Mouse (Mus musculus) CH12.LX (cell line): ENCODE measurements around the gene Iscu. TPM values are rescaled to one million over a fixed set of nuclear protein-coding genes. Genes with fewer than 3 reads are reported as not detected.

Source experiments
- DNase-seq: peaks from one replicate; pipeline ENCODE4 v3.0.0-alpha.2; 2013; ENCODE audit errors: extremely low read depth
- H3K27ac ChIP-seq: 2 replicates; pipeline ENCODE4 v1.5.1; 2012; ENCODE audit warnings: low read depth, mild to moderate bottlenecking, control low read depth, moderate library complexity; ENCODE audit not compliant: insufficient read depth
- H3K27me3 ChIP-seq: replicated peaks from 2 replicates; pipeline ENCODE3; 2012; ENCODE audit warnings: inconsistent platforms
- H3K36me3 ChIP-seq, 2 experiments: replicated peaks in 1 of 2; 2 replicates each; pipeline versions ENCODE3 to v1.6.1; 2012; ENCODE audit warnings: inconsistent platforms in 1 of 2, low read length in 1 of 2, mild to moderate bottlenecking in 1 of 2, mixed read lengths in 1 of 2, moderate library complexity in 1 of 2; ENCODE audit not compliant: control insufficient read depth in 1 of 2, insufficient read depth in 1 of 2
- H3K4me1 ChIP-seq, 2 experiments: 2 replicates each; pipeline ENCODE4 v1.6.1; 2012; ENCODE audit warnings: inconsistent platforms in 1 of 2, moderate library complexity in 1 of 2; ENCODE audit not compliant: insufficient read depth in 2 of 2, control insufficient read depth in 1 of 2
- H3K4me2 ChIP-seq: 2 replicates; pipeline ENCODE4 v1.6.1; 2012; ENCODE audit warnings: low read depth, mild to moderate bottlenecking, control low read depth; ENCODE audit not compliant: poor library complexity, insufficient read depth, severe bottlenecking
- H3K4me3 ChIP-seq, 3 experiments: fragments of 150-350 bp in 1 of 3; sonication (generic) in 1 of 3; replicated peaks in 1 of 3; 2 replicates each; pipeline versions ENCODE3 to v1.5.1; 2011 to 2012; ENCODE audit warnings: low read depth in 2 of 3, low read length in 2 of 3, mild to moderate bottlenecking in 2 of 3, moderate library complexity in 2 of 3, control low read depth in 1 of 3, improper control_type of control experiment in 1 of 3, inconsistent platforms in 1 of 3, mixed read lengths in 1 of 3; ENCODE audit not compliant: poor library complexity in 1 of 3
- H3K79me2 ChIP-seq: replicated peaks from 2 replicates; pipeline ENCODE4 v1.6.1; 2012; ENCODE audit warnings: mild to moderate bottlenecking, moderate library complexity; ENCODE audit not compliant: control insufficient read depth, poor library complexity, insufficient read depth, severe bottlenecking; ENCODE audit errors: extremely low read depth
- H3K9ac ChIP-seq: 2 replicates; pipeline ENCODE4 v1.6.1; 2012; ENCODE audit warnings: low read depth, mild to moderate bottlenecking, control low read depth, moderate library complexity; ENCODE audit not compliant: insufficient read depth
- H3K9me3 ChIP-seq: replicated peaks from 2 replicates; pipeline ENCODE3; 2012; ENCODE audit warnings: low read length, inconsistent platforms, mixed read lengths
- HCFC1 ChIP-seq: IDR thresholded peaks from 2 replicates; pipeline ENCODE4 v1.6.1; 2012; ENCODE audit warnings: low read depth, mild to moderate bottlenecking, inconsistent platforms, low read length, improper control_type of control experiment
- IRF4 ChIP-seq: IDR thresholded peaks from 2 replicates; pipeline ENCODE4 v1.6.1; 2014; ENCODE audit warnings: low read depth, mild to moderate bottlenecking, inconsistent platforms, low read length, improper control_type of control experiment
- KAT2A ChIP-seq: IDR thresholded peaks from 2 replicates; pipeline ENCODE4 v1.6.1; 2012; ENCODE audit warnings: low read length, improper control_type of control experiment, inconsistent platforms; ENCODE audit not compliant: insufficient replicate concordance
- MAFK ChIP-seq: IDR thresholded peaks from 2 replicates; pipeline ENCODE4 v1.6.1; 2011; ENCODE audit warnings: low read length, improper control_type of control experiment; ENCODE audit not compliant: insufficient replicate concordance
- MAX ChIP-seq: IDR thresholded peaks from 2 replicates; pipeline ENCODE4 v1.6.1; 2011; ENCODE audit warnings: low read length, improper control_type of control experiment
- PAX5 ChIP-seq: IDR thresholded peaks from 2 replicates; pipeline ENCODE4 v1.6.1; 2012; ENCODE audit warnings: low read length, inconsistent platforms, mixed read lengths
- POLR2AphosphoS2 ChIP-seq: IDR thresholded peaks from 2 replicates; pipeline ENCODE4 v1.6.1; 2011; ENCODE audit warnings: low read depth, low read length, improper control_type of control experiment
- RCOR1 ChIP-seq: conservative IDR thresholded peaks from 2 replicates; pipeline ENCODE4 v1.6.1; 2012; ENCODE audit warnings: low read depth, mild to moderate bottlenecking, inconsistent platforms, low read length, improper control_type of control experiment
- ZKSCAN1 ChIP-seq: IDR thresholded peaks from 2 replicates; pipeline ENCODE4 v1.6.1; 2012; ENCODE audit warnings: low read depth, inconsistent platforms, low read length, improper control_type of control experiment, borderline replicate concordance
- ZMIZ1 ChIP-seq: IDR thresholded peaks from 2 replicates; pipeline ENCODE4 v1.6.1; 2012; ENCODE audit warnings: low read depth, mild to moderate bottlenecking, inconsistent platforms, low read length, improper control_type of control experiment
- ZNF384 ChIP-seq: IDR thresholded peaks from 2 replicates; pipeline ENCODE4 v1.6.1; 2012; ENCODE audit warnings: low read depth, low read length, improper control_type of control experiment, inconsistent platforms
- dilution Hi-C: fragments of 300-500 bp; cut with MboI; formaldehyde crosslinking; loops from 2 replicates; pipeline ENCODE4 v1.14.3; 2020; ENCODE audit warnings: low sequenced_read_pairs; ENCODE audit not compliant: extremely low pct_unique_long_range_greater_than_20kb, extremely low pct_ligation_motif_present
- in situ Hi-C: fragments of 300-500 bp; cut with MboI; formaldehyde crosslinking; loops from 3 replicates; pipeline ENCODE4 v1.14.3; 2019; ENCODE audit warnings: low sequenced_read_pairs, low pct_ligation_motif_present, low pct_unique_long_range_greater_than_20kb, mixed read lengths
- polyA plus RNA-seq: library from polyadenylated mRNA; unstranded; fragments of >175 nt; gene quantifications from 2 replicates; pipeline ENCODE4 v1.2.1, GENCODE M21; 2012; ENCODE audit warnings: low read depth; ENCODE audit not compliant: insufficient read length
- total RNA-seq, 2 experiments: library from RNA; depleted of rRNA; stranded (reverse); fragments of 300-350 nt in 1 of 2; fragments of >200 nt in 1 of 2; gene quantifications; 2 replicates each; pipeline ENCODE4 v1.2.3; 2012 to 2014

Iscu gene
- total and polyA plus RNA-seq, 3 experiments: 72.1 to 86.7 (median 79.3) TPM

GRCm38 (mm10) chr5:113748556-113749331 is 23.8 kb upstream of the Iscu start:
- no peak for DNase-seq
- Histone ChIP-seq H3K4me2 (no peak overlapping the region), H3K4me1 (no peaks in the 10 kb centered on the region), H3K4me3 (no peak overlapping the region), H3K9me3 (peaks cover 4% of the 10 kb centered on the region), H3K79me2 (no peaks in the 10 kb centered on the region), H3K27me3 (no peaks in the 10 kb centered on the region), H3K36me3 (peaks cover 94 to 99% of the 10 kb centered on the region in 2 experiments), H3K27ac (no peak overlapping the region), H3K9ac (no peak overlapping the region)
- TF ChIP-seq MAX: no peak
- peak; percentile 77 for TF ChIP-seq MAFK
- no peak for TF ChIP-seq IRF4
- no peak for TF ChIP-seq KAT2A
- in situ Hi-C loops: no loop called here
- dilution Hi-C loops: no loop called here

- no peak for TF ChIP-seq HCFC1
- no peak for TF ChIP-seq ZKSCAN1
- no peak for TF ChIP-seq RCOR1
- TF ChIP-seq POLR2AphosphoS2: no peak
- no peak for TF ChIP-seq ZMIZ1
- no peak for TF ChIP-seq PAX5
- no peak for TF ChIP-seq MAFK
- no peak for TF ChIP-seq ZNF384
- peaks cover 94 to 99% of the 10 kb centered on the region in 2 experiments for H3K36me3 ChIP-seq
- H3K4me2 ChIP-seq: no peak overlapping the region
- no peak overlapping the region for H3K4me3 ChIP-seq
- H3K9ac ChIP-seq: no peak overlapping the region
- 0 out of 2 replicates have a peak, but pooled peaks cover 1% of the 10 kb centered on the region for H3K79me2 ChIP-seq
- no peaks in the 10 kb centered on the region for H3K4me1 ChIP-seq
- H3K27ac ChIP-seq: no peak overlapping the region
- no peaks in the 10 kb centered on the region for H3K27me3 ChIP-seq
- dilution Hi-C loops: no loop called here
- H3K9me3 ChIP-seq: no peaks in the 10 kb centered on the region
- no peak for DNase-seq
- in situ Hi-C loops: no loop called here
Observed at GRCm38 (mm10) chr5:113751521-113752157, 20.9 kb upstream of the Iscu start.
